Mouse (Mus musculus) MEL (cell line): ENCODE data around the gene Slc9a2. TPM values are rescaled to one million over a fixed set of nuclear protein-coding genes. Genes with fewer than 3 reads are reported as not detected.

Experiments used
- DNase-seq: peaks from one replicate; pipeline ENCODE4 v3.0.0; 2011; ENCODE audit warnings: low read depth, low spot score
- H3K27ac ChIP-seq: 2 replicates; pipeline ENCODE4 v1.5.1; 2012; ENCODE audit warnings: low read depth, mild to moderate bottlenecking, control low read depth, low read length, moderate library complexity; ENCODE audit not compliant: control insufficient read depth
- H3K27me3 ChIP-seq, 2 experiments: fragments of 150-350 bp in 1 of 2; sonication (generic) in 1 of 2; 2 replicates each; pipeline ENCODE4 v1.6.1; 2012; ENCODE audit warnings: low read length in 2 of 2, mild to moderate bottlenecking in 2 of 2, improper control_type of control experiment in 1 of 2, moderate library complexity in 1 of 2; ENCODE audit not compliant: insufficient read depth in 2 of 2, control insufficient read depth in 1 of 2
- H3K36me3 ChIP-seq, 2 experiments: 2 replicates each; pipeline ENCODE4 v1.6.1; 2012 to 2014; ENCODE audit warnings: low read length in 2 of 2, improper control_type of control experiment in 1 of 2, inconsistent platforms in 1 of 2, mild to moderate bottlenecking in 1 of 2; ENCODE audit not compliant: insufficient read depth in 2 of 2, control insufficient read depth in 1 of 2
- H3K4me1 ChIP-seq, 2 experiments: fragments of 150-350 bp in 1 of 2; sonication (generic) in 1 of 2; 2 replicates each; pipeline ENCODE4 v1.6.1; 2012; ENCODE audit warnings: low read length in 2 of 2, improper control_type of control experiment in 1 of 2, mild to moderate bottlenecking in 1 of 2; ENCODE audit not compliant: insufficient read depth in 2 of 2, control insufficient read depth in 1 of 2
- H3K4me3 ChIP-seq, 2 experiments: fragments of 150-350 bp in 1 of 2; sonication (generic) in 1 of 2; 2 replicates each; pipeline ENCODE4 v1.5.1; 2012; ENCODE audit warnings: low read depth in 2 of 2, low read length in 2 of 2, mild to moderate bottlenecking in 2 of 2, moderate library complexity in 2 of 2, control low read depth in 1 of 2, improper control_type of control experiment in 1 of 2; ENCODE audit not compliant: control insufficient read depth in 1 of 2, insufficient read depth in 1 of 2
- H3K79me2 ChIP-seq: 2 replicates; pipeline ENCODE4 v1.6.1; 2012; ENCODE audit warnings: mild to moderate bottlenecking, low read length, moderate library complexity; ENCODE audit not compliant: control insufficient read depth, poor library complexity, insufficient read depth
- H3K9ac ChIP-seq: 2 replicates; pipeline ENCODE4 v1.6.1; 2012; ENCODE audit warnings: low read depth, mild to moderate bottlenecking, control low read depth, low read length, moderate library complexity; ENCODE audit not compliant: control insufficient read depth, poor library complexity, severe bottlenecking
- H3K9me3 ChIP-seq: fragments of 150-350 bp; sonication (generic); replicated peaks from 2 replicates; pipeline ENCODE4 v1.6.1; 2012; ENCODE audit warnings: mild to moderate bottlenecking, low read length, improper control_type of control experiment, moderate library complexity; ENCODE audit not compliant: insufficient read depth
- BHLHE40 ChIP-seq: IDR thresholded peaks from 2 replicates; pipeline ENCODE4 v1.6.1; 2012; ENCODE audit warnings: low read depth, mild to moderate bottlenecking, inconsistent platforms, low read length, improper control_type of control experiment, borderline replicate concordance
- CHD2 ChIP-seq: IDR thresholded peaks from 2 replicates; pipeline ENCODE4 v1.6.1; 2011; ENCODE audit warnings: low read length, improper control_type of control experiment
- CTCF ChIP-seq, 3 experiments: IDR thresholded peaks in 2 of 3; conservative IDR thresholded peaks in 1 of 3; 2 replicates each; pipeline ENCODE4 v1.5.1; 2011 to 2012; ENCODE audit warnings: low read length in 3 of 3, low read depth in 2 of 3, mild to moderate bottlenecking in 2 of 3, improper control_type of control experiment in 1 of 3, inconsistent platforms in 1 of 3, mixed read lengths in 1 of 3, moderate library complexity in 1 of 3; ENCODE audit not compliant: control insufficient read depth in 1 of 3, insufficient read depth in 1 of 3, poor library complexity in 1 of 3, severe bottlenecking in 1 of 3
- E2F4 ChIP-seq: IDR thresholded peaks from 2 replicates; pipeline ENCODE4 v1.6.1; 2011; ENCODE audit warnings: low read depth, low read length, improper control_type of control experiment, borderline replicate concordance
- EP300 ChIP-seq, 2 experiments: IDR thresholded peaks; 2 replicates each; pipeline ENCODE4 v1.6.1; 2011; ENCODE audit warnings: improper control_type of control experiment in 2 of 2, low read length in 2 of 2, low read depth in 1 of 2, mild to moderate bottlenecking in 1 of 2
- ETS1 ChIP-seq: IDR thresholded peaks from 2 replicates; pipeline ENCODE4 v1.6.1; 2012; ENCODE audit warnings: low read depth, mild to moderate bottlenecking, inconsistent platforms, low read length, improper control_type of control experiment, moderate library complexity
- HCFC1 ChIP-seq: IDR thresholded peaks from 2 replicates; pipeline ENCODE4 v1.6.1; 2012; ENCODE audit warnings: low read depth, mild to moderate bottlenecking, inconsistent platforms, low read length, improper control_type of control experiment, moderate library complexity
- MAFK ChIP-seq: IDR thresholded peaks from 2 replicates; pipeline ENCODE4 v1.6.1; 2011; ENCODE audit warnings: low read depth, mild to moderate bottlenecking, low read length, improper control_type of control experiment, borderline replicate concordance
- MEF2A ChIP-seq: IDR thresholded peaks from 2 replicates; pipeline ENCODE4 v1.6.1; 2014; ENCODE audit warnings: low read depth, mild to moderate bottlenecking, inconsistent platforms, low read length, improper control_type of control experiment; ENCODE audit not compliant: poor library complexity, insufficient replicate concordance, severe bottlenecking; ENCODE audit errors: extremely low read depth
- MXI1 ChIP-seq: IDR thresholded peaks from 2 replicates; pipeline ENCODE4 v1.6.1; 2011; ENCODE audit warnings: mild to moderate bottlenecking, low read depth, low read length, improper control_type of control experiment
- MYB ChIP-seq: IDR thresholded peaks from 2 replicates; pipeline ENCODE4 v1.6.1; 2011; ENCODE audit warnings: mild to moderate bottlenecking, low read depth, low read length, improper control_type of control experiment
- MYC ChIP-seq: IDR thresholded peaks from 2 replicates; pipeline ENCODE4 v1.6.1; 2011; ENCODE audit warnings: low read depth, mild to moderate bottlenecking, low read length, improper control_type of control experiment, moderate library complexity
- NELFE ChIP-seq: IDR thresholded peaks from 2 replicates; pipeline ENCODE4 v1.6.1; 2011; ENCODE audit warnings: low read depth, low read length, improper control_type of control experiment
- NRF1 ChIP-seq: IDR thresholded peaks from 2 replicates; pipeline ENCODE4 v1.6.1; 2014; ENCODE audit warnings: low read depth, mild to moderate bottlenecking, inconsistent platforms, low read length, improper control_type of control experiment, moderate library complexity; ENCODE audit not compliant: poor library complexity, insufficient read depth, severe bottlenecking
- POLR2A ChIP-seq, 2 experiments: IDR thresholded peaks; 2 replicates each; pipeline ENCODE4 v1.6.1; 2011 to 2012; ENCODE audit warnings: low read length in 2 of 2, mild to moderate bottlenecking in 2 of 2, control low read depth in 1 of 2, improper control_type of control experiment in 1 of 2, low read depth in 1 of 2, moderate library complexity in 1 of 2; ENCODE audit not compliant: control insufficient read depth in 1 of 2, insufficient read depth in 1 of 2, poor library complexity in 1 of 2
- POLR2AphosphoS5 ChIP-seq: IDR thresholded peaks from 2 replicates; pipeline ENCODE4 v1.6.1; 2012; ENCODE audit warnings: low read depth, borderline replicate concordance, mild to moderate bottlenecking, inconsistent platforms, low read length, moderate library complexity, mixed read lengths
- RAD21 ChIP-seq: IDR thresholded peaks from 2 replicates; pipeline ENCODE4 v1.6.1; 2011; ENCODE audit warnings: mild to moderate bottlenecking, low read depth, low read length, improper control_type of control experiment
- SIN3A ChIP-seq: IDR thresholded peaks from 2 replicates; pipeline ENCODE4 v1.6.1; 2012; ENCODE audit warnings: low read length, improper control_type of control experiment, inconsistent platforms
- TAL1 ChIP-seq: IDR thresholded peaks from 2 replicates; pipeline ENCODE4 v1.6.1; 2012; ENCODE audit warnings: mild to moderate bottlenecking, inconsistent platforms, low read length, moderate library complexity, mixed read lengths
- TBP ChIP-seq: IDR thresholded peaks from 2 replicates; pipeline ENCODE4 v1.8.0; 2011; ENCODE audit warnings: low read depth, low read length, improper control_type of control experiment
- USF1 ChIP-seq: IDR thresholded peaks from 2 replicates; pipeline ENCODE4 v1.6.1; 2014; ENCODE audit warnings: low read depth, mild to moderate bottlenecking, inconsistent platforms, low read length, improper control_type of control experiment, moderate library complexity
- USF2 ChIP-seq, 2 experiments: IDR thresholded peaks; 2 replicates each; pipeline ENCODE4 v1.6.1; 2011 to 2012; ENCODE audit warnings: improper control_type of control experiment in 2 of 2, low read length in 2 of 2, borderline replicate concordance in 1 of 2, inconsistent platforms in 1 of 2, low read depth in 1 of 2, mild to moderate bottlenecking in 1 of 2; ENCODE audit not compliant: insufficient read depth in 1 of 2
- ZC3H11A ChIP-seq: IDR thresholded peaks from 2 replicates; pipeline ENCODE4 v1.6.1; 2012; ENCODE audit warnings: low read depth, mild to moderate bottlenecking, inconsistent platforms, low read length, improper control_type of control experiment
- polyA plus RNA-seq, 2 experiments: library from polyadenylated mRNA; stranded (reverse) in 1 of 2; unstranded in 1 of 2; fragments of >175 nt in 1 of 2; fragments of >200 nt in 1 of 2; gene quantifications; 2 replicates each; pipeline versions ENCODE4 v1.2.1 to v1.2.4; 2012; ENCODE audit warnings: low replicate concordance in 2 of 2, low read depth in 1 of 2; ENCODE audit not compliant: insufficient read length in 2 of 2, insufficient read depth in 1 of 2, missing spikeins in 1 of 2
- total RNA-seq: library from RNA; depleted of rRNA; stranded (reverse); fragments of 300-350 nt; gene quantifications from 2 replicates; pipeline ENCODE4 v1.2.3, GENCODE M21; 2012

The Slc9a2 gene
- total and polyA plus RNA-seq, 3 experiments = not detected

- TF ChIP-seq MYC (no peak), MEF2A (no peak), E2F4 (no peak), USF2 (IDR thresholded peaks at IDR 0.05; ENCODE audit: borderline replicate concordance in 1 of 2, insufficient read depth in 1 of 2, low read depth in 1 of 2, low read length in 2 of 2) (no peak), CHD2 (no peak), TAL1 (no peak)
- H3K9me3 ChIP-seq = no peaks in the 10 kb centered on the region
- DNase-seq = no peak
- H3K4me1 ChIP-seq = peaks cover 0 to 1% of the 10 kb centered on the region in 2 experiments; a peak in 1 of 4 replicates
- no peaks in the 10 kb centered on the region for H3K27me3 ChIP-seq
- H3K36me3 ChIP-seq = peaks cover 0 to 2% of the 10 kb centered on the region in 2 experiments; a peak in 2 of 4 replicates
- H3K9ac ChIP-seq = no peak overlapping the region
- no peak overlapping the region for H3K27ac ChIP-seq
- H3K4me3 ChIP-seq = no peak overlapping the region
- no peaks in the 10 kb centered on the region for H3K79me2 ChIP-seq
These were observed 105.6 kb downstream of the Slc9a2 start for GRCm38 (mm10) chr1:40785876-40786445.

- TF ChIP-seq CHD2 (no peak), ZC3H11A (no peak), ETS1 (no peak), TBP (no peak), MAFK (no peak), POLR2A (IDR thresholded peaks at IDR 0.05; ENCODE audit: control insufficient read depth in 1 of 2, insufficient read depth in 1 of 2, low read depth in 1 of 2, low read length in 2 of 2, poor library complexity in 1 of 2) (no peak), BHLHE40 (no peak), POLR2AphosphoS5 (no peak), NRF1 (no peak), NELFE (no peak), RAD21 (no peak), EP300 (IDR thresholded peaks at IDR 0.05; ENCODE audit: low read depth in 1 of 2, low read length in 2 of 2) (no peak), MYC (no peak), MYB (no peak), SIN3A (no peak), USF1 (no peak), HCFC1 (no peak), MXI1 (no peak), CTCF (IDR thresholded peaks at IDR 0.05 in 2 of 3, conservative IDR thresholded peaks at IDR 0.05 in 1 of 3; ENCODE audit: control insufficient read depth in 1 of 3, insufficient read depth in 1 of 3, low read depth in 2 of 3, low read length in 3 of 3, poor library complexity in 1 of 3, severe bottlenecking in 1 of 3) (no peak)
- Histone ChIP-seq H3K27ac (no peak overlapping the region), H3K36me3 (peaks cover 0 to 5% of the 10 kb centered on the region in 2 experiments; a peak in 2 of 4 replicates), H3K27me3 (no peaks in the 10 kb centered on the region), H3K4me1 (peaks cover 0 to 5% of the 10 kb centered on the region in 2 experiments; a peak in 1 of 4 replicates), H3K9ac (no peak overlapping the region), H3K4me3 (no peak overlapping the region), H3K9me3 (no peaks in the 10 kb centered on the region), H3K79me2 (no peaks in the 10 kb centered on the region)
- DNase-seq = no peak
These were observed 108.6 kb downstream of the Slc9a2 start for GRCm38 (mm10) chr1:40788956-40789355.
